Mouse (Mus musculus) brain, embryonic 14.5 days (tissue): ENCODE measurements around the gene Thrsp.

Source experiments
- CTCF ChIP-seq: fragments of 200-500 bp; IDR thresholded peaks from 2 replicates; pipeline ENCODE4 v1.5.1; 2012; ENCODE audit warnings: inconsistent platforms, mild to moderate bottlenecking, moderate library complexity, borderline replicate concordance; ENCODE audit not compliant: insufficient read depth, insufficient read length; ENCODE audit errors: extremely low read depth
- POLR2A ChIP-seq: fragments of 200-500 bp; IDR thresholded peaks from 2 replicates; pipeline ENCODE4 v1.6.1; 2012; ENCODE audit warnings: mild to moderate bottlenecking, inconsistent platforms, borderline replicate concordance; ENCODE audit not compliant: poor library complexity, insufficient read depth, insufficient read length, severe bottlenecking; ENCODE audit errors: extremely low read depth

GRCm38 (mm10) chr7:97438986-97439385, 21.5 kb upstream of the Thrsp start:
- TF ChIP-seq CTCF (no peak), POLR2A (no peak)
